Mouse (Mus musculus) kidney, postnatal 14 days (tissue): ENCODE data around the gene Rap1b.

Experiments used
- DNase-seq: peaks from one replicate; pipeline ENCODE4 v3.0.0; 2022; ENCODE audit warnings: mixed read lengths

The Rap1b gene

DNA sequence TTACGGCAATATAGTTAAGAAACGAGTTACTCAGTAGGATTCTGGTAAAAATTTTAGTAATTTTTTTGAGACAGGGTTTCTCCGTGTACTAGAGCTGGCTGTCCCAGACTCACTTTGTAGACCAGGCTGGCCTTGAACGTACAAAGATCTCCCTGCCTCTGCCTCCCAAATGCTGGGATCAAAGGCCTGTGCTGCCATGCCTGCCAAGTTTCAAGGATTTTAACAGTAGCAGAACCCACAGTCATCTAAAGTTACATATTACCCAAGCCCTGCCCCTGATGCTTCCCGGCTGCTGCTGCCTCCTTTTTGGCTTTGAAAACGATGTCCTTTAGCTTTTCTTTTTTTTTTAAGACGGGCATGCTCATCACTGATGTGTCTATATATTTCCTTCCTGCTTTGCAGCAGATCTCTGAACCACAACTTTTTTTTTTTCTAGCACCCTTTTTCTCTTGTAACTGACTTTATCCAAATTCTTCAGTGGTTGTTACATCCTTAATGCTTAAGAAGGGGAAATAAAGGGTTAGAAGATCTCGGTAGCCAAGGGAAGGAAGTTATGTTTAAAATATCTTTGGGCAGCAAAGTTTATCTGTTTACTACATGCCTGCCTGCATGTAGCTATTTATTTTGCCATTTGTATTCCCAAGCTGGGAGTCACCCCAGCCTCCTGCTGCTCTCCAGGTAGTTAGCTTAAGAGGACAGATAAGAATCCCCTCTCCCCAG is 10.3 kb upstream of the Rap1b start:
- no peak for DNase-seq

DNA sequence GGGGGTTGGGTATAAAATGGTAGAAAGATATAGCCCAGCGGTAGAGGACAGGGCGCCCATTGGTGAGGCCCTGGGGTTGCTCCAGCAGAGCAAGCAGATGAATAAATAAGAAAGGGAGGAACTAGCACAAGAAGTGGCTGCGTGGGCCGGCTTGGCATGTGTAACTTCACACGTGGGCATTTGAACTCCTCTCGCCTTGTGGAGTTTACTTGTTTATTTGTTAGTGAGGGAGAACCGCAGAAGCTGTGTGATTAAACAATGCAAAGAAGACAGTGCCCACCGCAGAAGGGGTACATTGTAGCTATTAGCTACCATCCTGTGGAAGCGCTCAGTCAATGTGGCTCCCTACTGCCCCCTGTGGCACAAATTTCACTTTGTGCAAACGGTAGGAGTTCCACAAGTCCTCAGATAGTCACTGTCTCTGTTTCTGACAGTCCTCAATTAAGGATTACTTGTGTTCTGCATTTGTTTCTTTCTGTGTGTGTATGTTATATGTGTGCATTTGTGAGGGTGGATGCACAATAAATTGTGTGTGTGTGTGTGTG is 6.9 kb upstream of the Rap1b start:
- DNase-seq: no peak

DNA sequence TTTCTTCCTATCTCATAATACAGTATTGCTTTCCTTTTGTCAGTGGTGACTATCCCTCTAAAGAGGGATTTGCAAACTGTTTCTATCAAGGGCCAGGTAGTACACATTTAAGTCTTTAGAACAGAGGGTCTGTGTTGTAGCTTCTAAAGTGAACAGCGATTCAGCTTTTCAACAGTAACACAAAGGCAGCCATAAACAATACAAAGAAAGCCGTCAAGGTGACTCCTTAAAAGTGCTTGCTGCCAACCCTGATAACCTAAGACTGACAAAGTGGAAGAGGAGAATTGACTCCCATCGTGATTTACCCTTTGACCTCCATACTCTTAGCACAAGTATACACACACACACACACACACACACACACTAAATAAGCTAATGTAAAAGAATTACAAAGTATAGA is 3.1 kb upstream of the Rap1b start:
- no peak for DNase-seq

DNA sequence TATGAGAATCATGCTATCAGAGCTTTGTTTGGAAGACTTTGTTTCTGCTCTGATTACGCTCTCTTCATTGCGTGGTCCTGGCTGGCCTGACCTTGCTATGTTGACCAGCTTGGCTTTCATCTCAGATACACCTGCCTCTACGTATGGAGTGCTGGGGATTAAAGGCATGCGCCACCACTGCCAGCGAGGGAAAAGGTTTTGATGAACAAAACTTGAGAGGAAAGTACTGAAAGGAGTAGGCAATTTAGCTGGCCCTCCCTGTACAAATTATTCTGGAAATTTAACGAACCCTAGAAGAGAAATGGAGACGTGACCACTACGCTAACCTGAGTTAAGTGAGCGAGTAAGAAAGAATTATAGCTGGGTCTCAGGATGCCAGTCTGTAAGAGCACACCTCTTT is 961 bp upstream of the Rap1b start:
- DNase-seq: no peak

- no peak for DNase-seq
Measured at GRCm38 (mm10) chr10:117846260-117846632, 411 bp upstream of the Rap1b start.

DNA sequence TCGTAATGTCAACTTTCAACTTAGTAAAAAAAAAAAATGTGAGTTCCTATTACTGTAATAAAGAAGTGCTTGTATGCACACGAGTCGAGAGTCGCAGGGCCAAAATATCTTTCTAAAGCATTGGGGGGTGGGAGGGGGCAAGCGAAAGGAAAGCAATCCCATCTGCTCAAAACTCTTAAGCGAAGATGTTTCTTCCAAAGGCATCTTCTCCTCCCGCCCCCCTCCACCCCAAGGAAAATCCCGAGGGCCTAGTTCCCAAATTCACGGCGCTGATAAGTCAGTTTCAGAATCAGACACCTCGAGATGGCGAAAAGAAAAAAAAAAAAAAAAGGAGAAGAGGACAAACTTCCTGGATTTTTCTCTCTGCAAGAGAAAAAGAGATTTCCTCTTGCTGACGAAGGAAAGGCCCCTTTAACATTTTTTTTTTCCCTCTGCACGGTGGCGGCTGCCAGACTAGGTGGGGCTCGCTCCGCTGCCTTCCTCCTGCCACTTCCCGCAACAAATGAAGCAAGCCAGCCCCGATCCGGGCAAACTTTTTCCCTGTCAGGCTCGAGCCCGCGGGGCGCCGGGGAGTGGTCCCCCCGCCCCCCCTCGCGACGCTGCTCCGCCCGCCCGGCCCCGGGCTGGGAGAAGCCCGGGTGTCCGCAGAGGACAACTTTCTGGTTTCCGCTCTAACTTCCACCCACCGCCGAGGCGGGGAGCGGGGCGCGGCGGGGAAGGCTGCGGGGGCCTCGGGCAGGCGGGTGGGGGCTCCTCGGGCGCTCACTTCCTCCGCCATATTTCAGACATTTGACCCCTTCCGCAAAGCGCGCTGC is 846 bp downstream of the Rap1b start:
- DNase-seq: peak; percentile 84

DNA sequence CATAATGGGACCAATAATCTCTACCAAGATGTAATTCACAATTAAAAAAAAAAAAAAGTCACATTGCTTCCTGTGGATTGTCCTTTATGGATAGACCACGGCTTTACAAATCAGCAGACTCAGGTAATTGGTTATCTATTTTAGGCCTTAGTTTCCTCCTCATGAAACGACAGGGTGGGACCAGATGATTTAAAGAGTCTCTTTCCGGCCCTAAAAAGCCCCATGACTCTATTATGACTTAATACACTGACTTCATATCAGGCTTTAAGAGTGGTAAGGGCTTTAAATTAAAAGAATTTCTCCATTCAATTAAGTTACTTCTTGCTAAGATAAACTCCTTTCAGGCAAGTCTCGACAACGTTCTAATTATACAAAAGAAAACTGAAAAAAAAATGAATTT is 1.6 kb downstream of the Rap1b start:
- DNase-seq: no peak

- no peak for DNase-seq
Measured at GRCm38 (mm10) chr10:117843690-117844089, 2.1 kb downstream of the Rap1b start.

DNA sequence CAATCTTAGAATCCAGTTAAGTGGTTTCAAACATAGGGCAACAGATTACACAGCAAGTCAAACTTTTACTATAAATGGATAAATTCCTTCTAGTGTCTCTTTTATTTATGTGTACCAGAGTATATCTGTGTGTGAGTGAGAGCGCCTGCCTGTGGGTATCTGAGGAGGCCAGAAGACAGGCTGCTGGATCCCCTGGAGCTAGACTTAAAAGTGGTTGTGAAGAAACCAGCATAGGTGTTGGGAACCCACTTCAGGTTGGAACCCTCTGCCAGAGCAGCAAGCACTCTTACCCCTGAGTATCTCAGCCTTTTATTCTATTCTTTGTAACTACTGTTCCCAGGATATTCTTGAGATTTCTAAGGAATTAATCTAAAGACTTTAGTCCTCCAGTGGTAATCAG is 4.1 kb downstream of the Rap1b start:
- no peak for DNase-seq

GRCm38 (mm10) chr10:117840431-117840995 is 5.3 kb downstream of the Rap1b start:
- no peak for DNase-seq

- no peak for DNase-seq
Measured at GRCm38 (mm10) chr10:117839737-117840136, 6.1 kb downstream of the Rap1b start.

- DNase-seq: no peak
Measured at GRCm38 (mm10) chr10:117838924-117839323, 6.9 kb downstream of the Rap1b start.

DNA sequence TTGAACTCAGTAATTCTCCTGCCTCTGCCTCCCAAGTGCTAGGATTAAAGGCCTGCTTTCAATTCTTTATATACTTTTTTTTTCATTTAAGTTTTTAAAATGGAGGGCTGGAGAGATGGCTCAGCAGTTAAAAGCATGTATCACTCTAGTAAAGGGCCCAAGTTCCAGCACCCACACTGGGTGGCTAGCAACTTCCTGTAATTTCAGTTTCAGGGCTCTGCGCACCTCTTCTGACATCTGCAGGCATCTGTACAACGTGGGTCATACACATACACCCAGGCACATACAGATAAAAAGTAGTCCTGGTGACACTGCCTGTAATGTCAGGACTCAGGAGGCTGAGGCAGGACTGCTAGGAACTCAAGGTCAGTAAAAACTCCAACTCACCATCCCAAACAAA is 9.5 kb downstream of the Rap1b start:
- DNase-seq: no peak

GRCm38 (mm10) chr10:117835453-117835852 is 10.4 kb downstream of the Rap1b start:
- no peak for DNase-seq

DNA sequence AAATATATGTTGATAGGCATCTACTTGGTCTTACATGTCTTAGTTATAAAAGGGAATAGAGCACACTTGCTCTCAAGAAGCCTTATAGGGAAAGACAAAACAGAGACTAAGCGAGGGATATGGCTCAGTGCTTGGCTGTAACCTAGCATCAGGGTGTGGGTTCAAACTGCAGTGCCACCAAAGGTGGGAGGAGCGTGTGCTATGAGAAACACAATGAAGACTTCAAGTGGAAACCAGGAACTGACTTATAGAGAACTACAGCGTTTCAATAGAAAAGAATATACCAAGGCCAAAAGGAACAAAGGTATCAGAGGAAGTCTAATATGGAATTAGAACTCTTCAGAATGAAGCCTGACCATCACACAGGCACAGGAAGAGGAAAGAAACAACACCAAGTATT is 15.0 kb downstream of the Rap1b start:
- DNase-seq: no peak

GRCm38 (mm10) chr10:117829472-117830155 is 16.2 kb downstream of the Rap1b start:
- no peak for DNase-seq

DNA sequence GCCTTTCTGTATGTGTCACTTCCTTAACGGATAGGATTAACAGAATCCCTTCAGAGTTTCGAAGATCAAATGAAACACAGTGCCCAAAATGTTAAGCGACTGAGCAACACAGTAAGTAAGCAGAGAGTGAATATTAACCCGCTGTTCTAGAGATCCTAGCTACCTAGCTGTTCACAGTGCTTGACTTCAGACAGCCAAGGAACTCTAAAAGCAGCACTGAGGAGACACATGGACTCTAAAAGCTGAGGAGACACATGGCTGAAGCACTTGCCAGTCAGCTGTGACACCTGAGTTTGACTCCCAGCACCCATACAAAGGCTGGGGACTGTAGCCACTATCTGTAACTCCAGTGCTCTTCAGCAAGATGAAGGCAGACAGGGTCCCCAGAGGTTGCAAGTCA is 16.8 kb downstream of the Rap1b start:
- DNase-seq: no peak

DNA sequence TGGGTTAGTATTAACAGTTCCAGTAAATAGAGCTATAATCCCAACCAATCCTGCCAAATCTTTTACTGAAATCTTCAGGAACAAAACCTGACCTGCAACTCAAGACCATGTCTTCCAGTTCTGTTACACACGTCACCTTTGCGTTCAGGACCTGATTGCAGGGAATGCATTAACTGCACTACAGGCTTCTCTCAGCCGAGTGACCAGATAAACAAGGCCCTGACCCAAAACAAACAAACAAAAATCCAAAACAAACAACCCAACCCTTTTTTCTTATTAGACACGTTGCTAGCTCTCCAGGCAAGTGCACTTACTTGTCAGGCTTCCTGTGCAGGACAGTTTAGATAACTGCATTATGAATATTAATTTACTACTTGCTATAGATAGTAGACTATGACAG is 17.3 kb downstream of the Rap1b start:
- no peak for DNase-seq

- no peak for DNase-seq
Measured at GRCm38 (mm10) chr10:117824647-117825046, 21.2 kb downstream of the Rap1b start.

DNA sequence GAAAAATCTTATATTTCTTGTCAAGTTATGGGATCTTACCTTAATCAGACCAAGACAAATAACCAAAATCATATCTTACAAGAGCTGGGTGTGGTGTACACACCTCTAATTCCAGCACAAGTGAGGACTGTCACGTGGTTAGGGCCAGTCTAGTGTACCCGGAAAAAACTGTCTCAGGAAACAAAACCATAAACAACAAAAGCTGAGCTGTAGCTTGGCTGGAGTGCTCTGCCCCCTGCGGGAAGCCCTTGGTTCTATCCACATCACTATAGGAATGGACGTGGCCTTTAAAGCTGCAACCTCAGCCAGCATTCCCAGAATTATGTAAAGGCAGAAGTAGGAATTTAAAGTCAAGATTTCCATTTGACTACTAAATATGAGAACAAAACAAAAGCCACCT is 21.7 kb downstream of the Rap1b start:
- DNase-seq: no peak

DNA sequence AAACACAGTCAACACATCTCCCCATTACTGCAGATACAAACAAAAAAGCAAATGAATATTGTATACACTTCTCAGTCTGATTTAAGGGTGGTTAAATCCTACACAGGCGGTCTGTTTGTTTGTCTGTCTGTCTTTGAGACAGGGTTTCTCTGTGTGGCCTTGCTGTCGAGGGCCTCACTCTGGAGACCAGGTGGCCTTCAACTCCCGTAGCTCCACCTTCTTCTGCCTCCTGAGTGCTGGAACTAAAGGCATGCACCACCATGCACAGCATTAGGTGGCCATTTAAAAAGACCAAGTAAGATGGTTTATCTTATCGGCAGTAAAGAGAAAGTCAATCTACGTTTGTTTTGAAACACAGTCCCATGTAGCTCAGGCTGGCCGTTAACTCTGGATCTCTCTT is 22.5 kb downstream of the Rap1b start:
- DNase-seq: no peak

- no peak for DNase-seq
Measured at GRCm38 (mm10) chr10:117818600-117818999, 27.2 kb downstream of the Rap1b start.

GRCm38 (mm10) chr10:117816721-117817120 is 29.1 kb downstream of the Rap1b start:
- DNase-seq: no peak
